Mouse (Mus musculus): ENCODE results near the gene Sort1.

- no peak for TF ChIP-seq CTCF (IDR thresholded peaks at IDR 0.05; ENCODE audit: extremely low read depth, insufficient read length, insufficient replicate concordance, low read depth, low read length)
- no peak for TF ChIP-seq POLR2A (IDR thresholded peaks at IDR 0.05; ENCODE audit: low read depth, low read length)
Observed at GRCm38 (mm10) chr3:108372274-108372673, 88.4 kb downstream of the Sort1 start.
